Mouse (Mus musculus) kidney, adult 2 months (tissue): ENCODE data around the gene Pdpn.
A peak's percentile ranks its signal among the peaks of the same experiment; 100 is the strongest.

Source experiments
- CTCF ChIP-seq: fragments of 200-500 bp; conservative IDR thresholded peaks from 2 replicates; pipeline ENCODE4 v1.5.1; 2011; ENCODE audit warnings: low read depth, mild to moderate bottlenecking, control low read depth, low read length, moderate library complexity, mixed read lengths; ENCODE audit not compliant: insufficient read depth, insufficient read length
- POLR2A ChIP-seq: fragments of 200-500 bp; IDR thresholded peaks from one replicate; pipeline ENCODE4 v1.6.1; 2011; ENCODE audit warnings: low read depth, low read length, control low read depth

DNA sequence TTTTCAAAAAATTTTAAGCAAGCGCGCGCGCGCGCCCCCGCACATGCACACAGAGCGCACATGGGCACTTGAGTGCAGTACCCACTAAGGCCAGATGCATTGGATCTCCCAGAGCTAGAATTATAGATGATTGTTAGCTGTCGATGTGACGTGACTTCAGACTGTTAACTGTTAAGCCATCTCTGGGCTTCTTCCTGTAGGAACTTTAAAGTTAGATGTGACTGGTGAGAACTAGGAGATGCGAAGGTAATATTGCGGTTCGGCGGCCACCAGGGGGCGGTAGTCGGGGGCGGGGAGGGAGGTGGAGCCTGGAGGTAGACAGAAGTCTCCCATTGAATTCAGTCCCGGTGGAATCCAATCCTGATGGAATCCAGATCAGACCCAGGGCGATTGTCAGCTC lies 40.8 kb downstream of the Pdpn start:
- no peak for TF ChIP-seq POLR2A
- TF ChIP-seq CTCF, result peak; percentile 48
